Mouse (Mus musculus): ENCODE measurements at regions not wholly inside any gene's neighbourhood (a gene's known extent, or its start where the extent isn't known, plus 50 kb on each side); places are given as distances from the start of the nearest gene placed in this dataset.

GRCm38 (mm10) chr3:41492031-41492726, 63.4 kb upstream of the Jade1 start:
- no peaks in the 10 kb centered on the region for H3K36me3 ChIP-seq (ENCODE audit: control insufficient read depth, insufficient read depth, low read length)
- peaks cover 15% of the 10 kb centered on the region for H3K4me1 ChIP-seq (ENCODE audit: control insufficient read depth, insufficient read depth, low read length)
- H3K9ac ChIP-seq (ENCODE audit: low read depth, low read length) = peak overlapping the region; percentile 27; the same call in 1 of the 2 replicates
- TF ChIP-seq CTCF (IDR thresholded peaks at IDR 0.05; ENCODE audit: low read depth, low read length) = no peak
- TF ChIP-seq POLR2A (IDR thresholded peaks at IDR 0.05; ENCODE audit: extremely low read depth, insufficient read depth, low read length) = no peak
- H3K27ac ChIP-seq (replicated peaks; ENCODE audit: insufficient read depth, low read depth, low read length) = peak overlapping the region; percentile 74
- H3K27me3 ChIP-seq (ENCODE audit: control insufficient read depth, insufficient read depth, low read length) = no peaks in the 10 kb centered on the region
- peak overlapping the region; percentile 20 for H3K4me3 ChIP-seq (ENCODE audit: insufficient read depth, low read depth, low read length)
- DNase-seq (ENCODE audit: extremely low read depth, low read depth, low spot score) = peak; percentile 94
- 25% methylated on average over 3 of the region's 3 CpGs for WGBS
- H3K79me2 ChIP-seq (ENCODE audit: control insufficient read depth, insufficient read depth, low read length) = no peaks in the 10 kb centered on the region

- 89% methylated on average over 4 of the region's 4 CpGs for WGBS
- DNase-seq (ENCODE audit: extremely low read depth, low read depth, low spot score) = no peak
Observed at GRCm38 (mm10) chr3:41491185-41491584, 64.3 kb upstream of the Jade1 start.

GRCm38 (mm10) chr3:41489998-41490397, 65.5 kb upstream of the Jade1 start:
- Histone ChIP-seq H3K9ac (ENCODE audit: low read depth, low read length) (no peak overlapping the region), H3K36me3 (ENCODE audit: control insufficient read depth, insufficient read depth, low read length) (no peaks in the 10 kb centered on the region), H3K4me1 (ENCODE audit: control insufficient read depth, insufficient read depth, low read length) (peaks cover 15% of the 10 kb centered on the region), H3K79me2 (ENCODE audit: control insufficient read depth, insufficient read depth, low read length) (no peaks in the 10 kb centered on the region), H3K27ac (replicated peaks; ENCODE audit: insufficient read depth, low read depth, low read length) (peak overlapping the region; percentile 8), H3K4me3 (ENCODE audit: insufficient read depth, low read depth, low read length) (no peak overlapping the region), H3K27me3 (ENCODE audit: control insufficient read depth, insufficient read depth, low read length) (no peaks in the 10 kb centered on the region)
- no peak for DNase-seq (ENCODE audit: extremely low read depth, low read depth, low spot score)
- TF ChIP-seq CTCF (IDR thresholded peaks at IDR 0.05; ENCODE audit: low read depth, low read length) (no peak), POLR2A (IDR thresholded peaks at IDR 0.05; ENCODE audit: extremely low read depth, insufficient read depth, low read length) (no peak)

More at GRCm38 (mm10) chr3:41491185-41491584, 64.3 kb upstream of the Jade1 start:
- H3K27me3 ChIP-seq (ENCODE audit: control insufficient read depth, insufficient read depth, low read length) = no peaks in the 10 kb centered on the region
- H3K79me2 ChIP-seq (ENCODE audit: control insufficient read depth, insufficient read depth, low read length) = no peaks in the 10 kb centered on the region
- no peak overlapping the region for H3K9ac ChIP-seq (ENCODE audit: low read depth, low read length)
- peak overlapping the region; percentile 3 for H3K27ac ChIP-seq (replicated peaks; ENCODE audit: insufficient read depth, low read depth, low read length)
- TF ChIP-seq POLR2A (IDR thresholded peaks at IDR 0.05; ENCODE audit: extremely low read depth, insufficient read depth, low read length) (no peak), CTCF (IDR thresholded peaks at IDR 0.05; ENCODE audit: low read depth, low read length) (no peak)
- H3K36me3 ChIP-seq (ENCODE audit: control insufficient read depth, insufficient read depth, low read length) = no peaks in the 10 kb centered on the region
- no peak overlapping the region for H3K4me3 ChIP-seq (ENCODE audit: insufficient read depth, low read depth, low read length)
- peaks cover 15% of the 10 kb centered on the region for H3K4me1 ChIP-seq (ENCODE audit: control insufficient read depth, insufficient read depth, low read length)

GRCm38 (mm10) chr3:41489571-41489970, 66.0 kb upstream of the Jade1 start:
- Histone ChIP-seq H3K27ac (replicated peaks; ENCODE audit: insufficient read depth, low read depth, low read length) (peak overlapping the region; percentile 85), H3K4me1 (ENCODE audit: control insufficient read depth, insufficient read depth, low read length) (peaks cover 15% of the 10 kb centered on the region), H3K27me3 (ENCODE audit: control insufficient read depth, insufficient read depth, low read length) (no peaks in the 10 kb centered on the region), H3K4me3 (ENCODE audit: insufficient read depth, low read depth, low read length) (no peak overlapping the region), H3K36me3 (ENCODE audit: control insufficient read depth, insufficient read depth, low read length) (no peaks in the 10 kb centered on the region), H3K79me2 (ENCODE audit: control insufficient read depth, insufficient read depth, low read length) (no peaks in the 10 kb centered on the region), H3K9ac (ENCODE audit: low read depth, low read length) (peak overlapping the region; percentile 50; the same call in 1 of the 2 replicates)
- no peak for TF ChIP-seq POLR2A (IDR thresholded peaks at IDR 0.05; ENCODE audit: extremely low read depth, insufficient read depth, low read length)
- TF ChIP-seq CTCF (IDR thresholded peaks at IDR 0.05; ENCODE audit: low read depth, low read length) = no peak
- 22% methylated on average over 3 of the region's 3 CpGs for WGBS
- DNase-seq (ENCODE audit: extremely low read depth, low read depth, low spot score) = peak; percentile 98

- H3K27ac ChIP-seq (replicated peaks; ENCODE audit: insufficient read depth, low read depth, low read length) = no peak overlapping the region
- TF ChIP-seq POLR2A (IDR thresholded peaks at IDR 0.05; ENCODE audit: extremely low read depth, insufficient read depth, low read length) = no peak
- TF ChIP-seq CTCF (IDR thresholded peaks at IDR 0.05; ENCODE audit: low read depth, low read length) = no peak
- H3K4me3 ChIP-seq (ENCODE audit: insufficient read depth, low read depth, low read length) = no peak overlapping the region
- WGBS = 5% methylated on average over 1 of the region's 1 CpGs
- H3K27me3 ChIP-seq (ENCODE audit: control insufficient read depth, insufficient read depth, low read length) = no peaks in the 10 kb centered on the region
- no peaks in the 10 kb centered on the region for H3K79me2 ChIP-seq (ENCODE audit: control insufficient read depth, insufficient read depth, low read length)
- H3K36me3 ChIP-seq (ENCODE audit: control insufficient read depth, insufficient read depth, low read length) = no peaks in the 10 kb centered on the region
- DNase-seq (ENCODE audit: extremely low read depth, low read depth, low spot score) = peak; percentile 91
- no peak overlapping the region for H3K9ac ChIP-seq (ENCODE audit: low read depth, low read length)
- peaks cover 15% of the 10 kb centered on the region for H3K4me1 ChIP-seq (ENCODE audit: control insufficient read depth, insufficient read depth, low read length)
Observed at GRCm38 (mm10) chr3:41488229-41488774, 67.2 kb upstream of the Jade1 start.

- no peak overlapping the region for H3K9ac ChIP-seq (ENCODE audit: low read depth, low read length)
- DNase-seq (ENCODE audit: extremely low read depth, low read depth, low spot score) = no peak
- H3K4me3 ChIP-seq (ENCODE audit: insufficient read depth, low read depth, low read length) = no peak overlapping the region
- peaks cover 2% of the 10 kb centered on the region; the same call in 1 of the 2 replicates for H3K4me1 ChIP-seq (ENCODE audit: control insufficient read depth, insufficient read depth, low read length)
- H3K79me2 ChIP-seq (ENCODE audit: control insufficient read depth, insufficient read depth, low read length) = no peaks in the 10 kb centered on the region
- TF ChIP-seq POLR2A (IDR thresholded peaks at IDR 0.05; ENCODE audit: extremely low read depth, insufficient read depth, low read length) (no peak), CTCF (IDR thresholded peaks at IDR 0.05; ENCODE audit: low read depth, low read length) (no peak)
- no peak overlapping the region for H3K27ac ChIP-seq (replicated peaks; ENCODE audit: insufficient read depth, low read depth, low read length)
- WGBS = 92% methylated on average over 9 of the region's 9 CpGs
- H3K36me3 ChIP-seq (ENCODE audit: control insufficient read depth, insufficient read depth, low read length) = no peaks in the 10 kb centered on the region; the same call in 1 of the 2 replicates
- H3K27me3 ChIP-seq (ENCODE audit: control insufficient read depth, insufficient read depth, low read length) = no peaks in the 10 kb centered on the region
Observed at GRCm38 (mm10) chr3:41484920-41485319, 70.6 kb upstream of the Jade1 start.
